Mouse (Mus musculus) cerebellum, adult 18-20 months (tissue): ENCODE results near the gene Nr0b2.

Source experiments
- DNase-seq, 2 experiments: peaks; one replicate each; pipeline ENCODE4 v3.0.0; 2021

The Nr0b2 gene

DNA sequence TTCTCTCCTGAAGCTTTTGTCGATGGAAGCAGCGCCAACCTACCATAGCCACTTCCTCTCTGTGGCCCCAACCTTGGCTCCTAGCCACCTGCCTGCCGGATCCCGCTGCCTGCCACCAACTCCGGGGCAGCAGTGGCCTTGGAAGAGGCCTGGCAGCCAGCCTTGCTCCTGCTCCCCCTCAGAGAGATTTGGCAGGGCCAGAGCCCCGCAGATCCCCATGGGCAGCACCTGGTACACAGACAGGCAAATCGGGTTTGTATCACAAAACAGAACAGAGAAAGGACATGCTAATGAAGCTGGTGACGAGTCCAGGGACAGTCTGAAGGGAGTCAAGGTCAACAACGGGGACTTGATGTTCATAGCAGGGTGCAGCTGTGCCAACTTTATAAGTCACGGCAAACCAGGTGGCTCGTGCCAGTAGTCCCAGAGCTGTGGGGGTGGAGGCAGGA lies 10.0 kb downstream of the Nr0b2 start:
- DNase-seq, result peak; percentile 89 to 90

DNA sequence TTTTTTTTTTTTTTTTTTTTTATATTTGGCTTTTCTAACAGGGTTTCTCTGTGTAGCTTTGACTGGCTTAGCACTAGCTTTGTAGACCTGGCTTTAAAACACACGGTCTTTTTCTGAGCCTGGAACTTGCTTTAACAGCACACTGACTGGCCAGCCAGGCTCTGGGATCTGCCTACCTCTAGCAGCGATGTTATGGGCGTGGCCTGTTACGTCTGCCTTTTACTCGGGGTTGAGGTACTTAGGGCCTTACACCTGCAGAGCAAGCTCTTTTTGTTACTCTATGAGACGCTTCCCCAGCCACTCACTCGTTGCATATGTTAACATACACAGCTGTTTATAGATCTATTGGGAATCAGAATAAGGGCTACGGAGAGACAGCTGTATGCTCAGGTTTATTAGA lies 14.1 kb downstream of the Nr0b2 start:
- DNase-seq, result no peak

DNA sequence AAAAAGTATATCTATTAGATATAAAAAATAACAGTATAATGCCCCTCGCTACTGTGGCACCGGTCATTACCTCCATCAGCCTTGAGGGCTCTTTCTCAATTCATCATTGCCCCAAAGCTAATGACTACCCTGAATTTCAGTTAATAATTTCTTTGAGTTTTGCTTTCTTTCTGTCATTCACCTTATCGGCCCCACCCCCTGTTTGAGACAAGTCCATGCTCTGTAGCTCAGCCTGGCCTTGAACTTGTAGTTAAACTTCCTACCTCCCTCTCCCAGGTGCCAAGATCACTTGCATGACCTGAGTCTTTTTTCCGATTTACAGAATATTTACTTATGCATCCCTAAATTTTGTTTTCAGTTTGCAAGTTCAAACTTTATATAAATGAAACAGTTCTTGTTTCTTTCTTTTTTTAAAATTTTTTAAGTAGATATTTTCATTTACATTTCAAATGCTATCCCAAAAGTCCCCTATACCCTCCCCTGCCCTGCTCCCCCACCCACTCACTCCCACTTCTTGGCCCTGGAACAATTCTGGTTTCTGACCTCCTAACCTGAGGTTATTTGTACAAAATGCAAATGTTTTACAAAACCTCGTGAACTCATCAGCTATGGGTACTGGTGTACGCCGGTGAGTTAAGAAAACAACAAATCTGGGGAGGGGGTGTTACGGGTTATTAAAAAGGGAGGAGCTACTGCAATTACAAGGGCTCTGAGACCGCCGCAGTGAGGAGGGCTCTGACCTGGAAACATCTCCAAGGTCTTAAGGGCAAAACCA lies 16.3 kb downstream of the Nr0b2 start:
- DNase-seq, result no peak

DNA sequence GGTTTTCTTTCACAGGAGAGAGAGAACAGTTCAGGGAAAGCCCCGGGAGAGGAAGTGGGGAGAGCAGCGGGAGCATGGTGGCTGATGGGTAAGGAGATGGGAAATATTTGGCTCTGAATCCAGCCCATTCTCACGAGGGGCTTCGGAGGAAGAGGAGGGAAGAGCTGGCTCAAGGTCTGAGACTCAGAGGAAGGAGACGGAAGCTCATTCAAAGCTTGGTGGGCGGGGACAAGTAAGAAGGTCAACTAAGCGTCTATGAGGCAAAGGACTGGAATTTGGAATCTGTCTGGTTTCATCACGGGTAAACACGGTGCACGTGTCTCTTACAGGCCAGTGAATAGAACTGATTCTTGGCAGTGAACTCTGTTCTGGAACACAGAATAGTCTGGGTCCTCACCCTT lies 16.9 kb downstream of the Nr0b2 start:
- DNase-seq, result no peak

DNA sequence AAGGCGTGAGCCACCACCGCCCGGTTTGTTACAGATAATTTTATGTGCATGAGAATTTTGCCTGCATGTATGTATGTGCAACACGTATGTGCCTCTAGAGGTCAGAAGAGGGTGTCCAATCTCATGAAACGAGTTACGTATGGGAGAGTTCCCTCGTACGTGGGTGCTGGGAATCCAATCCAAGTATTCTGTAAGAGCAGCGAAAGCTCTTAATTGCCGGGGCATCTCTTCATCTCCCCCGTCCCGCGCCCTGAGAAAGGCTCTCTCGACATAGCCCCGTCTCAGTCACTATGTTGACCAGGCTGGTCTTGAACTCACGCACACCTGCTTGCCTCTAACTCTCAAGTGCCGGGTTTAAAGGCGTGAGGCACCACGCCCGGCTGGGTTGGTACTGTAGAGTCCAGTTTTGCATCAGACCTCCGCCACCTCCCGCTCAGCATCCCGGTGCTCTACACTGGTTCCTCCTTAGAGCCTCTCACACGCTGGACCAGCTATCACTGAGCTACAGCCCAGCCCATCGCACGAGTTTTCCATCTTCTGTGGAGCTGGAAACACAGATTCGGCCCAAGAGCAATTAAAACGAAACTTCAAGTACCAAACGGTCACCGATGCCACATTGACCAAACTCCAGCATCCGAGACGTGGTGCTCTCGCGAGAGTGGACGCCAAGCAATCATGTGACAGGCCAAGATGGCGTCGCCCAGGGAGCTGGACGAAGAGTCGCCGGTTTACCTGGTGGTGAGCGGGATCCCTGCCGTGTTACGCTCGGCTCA lies 21.1 kb downstream of the Nr0b2 start, which contains the start of gene Gpatch3:
Gene Gpatch3 (plus strand): TSS at position 676 of the 773 bp plus-strand sequence.
- peak; percentile 92 to 93 for DNase-seq

DNA sequence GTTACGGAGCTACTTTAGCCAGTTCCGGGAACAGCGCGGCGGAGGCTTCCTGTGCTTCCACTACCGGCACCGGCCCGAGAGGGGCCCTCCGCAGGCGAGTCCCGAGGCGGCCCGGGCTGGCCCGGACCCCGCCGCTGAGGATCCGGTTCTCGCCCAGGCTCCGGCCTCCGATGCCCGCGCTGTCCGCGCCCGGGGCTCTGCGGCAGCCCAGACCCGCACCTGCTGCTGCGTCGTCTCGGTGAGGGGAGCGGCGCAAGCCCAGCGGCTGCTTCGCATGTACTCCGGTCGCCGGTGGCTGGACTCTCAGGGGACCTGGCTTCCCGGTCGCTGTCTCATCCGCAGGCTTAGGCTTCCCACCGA lies 21.6 kb downstream of the Nr0b2 start:
- no peak for DNase-seq

DNA sequence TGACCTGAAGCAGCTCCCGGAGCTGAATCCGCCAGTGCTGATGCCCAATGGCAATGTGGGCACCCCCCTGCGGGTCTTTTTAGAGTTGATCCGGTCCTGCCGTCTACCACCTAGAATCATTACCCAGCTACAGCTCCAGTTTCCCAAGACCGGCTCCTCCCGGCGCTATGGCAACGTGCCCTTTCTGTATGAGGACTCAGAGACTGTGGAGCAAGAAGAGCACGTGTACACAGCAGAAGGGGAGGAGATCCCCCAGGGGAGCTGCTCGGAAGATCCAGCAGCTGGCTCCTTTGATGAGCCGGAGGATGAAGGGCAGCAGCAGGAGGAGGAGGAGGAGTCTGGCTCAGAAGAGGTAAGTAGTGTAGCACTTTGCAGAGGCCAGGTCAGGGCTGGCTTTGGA lies 24.8 kb downstream of the Nr0b2 start:
- no peak for DNase-seq

DNA sequence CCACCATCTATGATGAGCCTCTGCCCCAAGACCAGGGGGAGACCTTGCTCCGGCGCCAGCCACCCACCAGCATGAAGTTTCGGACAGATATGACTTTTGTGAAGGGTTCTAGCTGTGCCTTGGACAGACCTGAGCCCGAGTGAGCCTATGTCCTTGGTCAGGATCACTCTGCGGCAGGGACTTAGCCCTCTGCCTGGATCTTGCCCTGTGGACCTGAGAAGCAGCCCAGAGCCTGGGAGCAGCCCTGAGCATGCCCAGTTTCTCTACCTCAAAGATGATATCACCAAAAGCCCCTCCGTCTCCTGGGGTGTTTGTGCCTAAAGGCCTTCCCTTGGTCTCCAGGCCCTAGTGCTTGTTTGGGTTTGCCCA lies 30.5 kb downstream of the Nr0b2 start:
- DNase-seq, result no peak

DNA sequence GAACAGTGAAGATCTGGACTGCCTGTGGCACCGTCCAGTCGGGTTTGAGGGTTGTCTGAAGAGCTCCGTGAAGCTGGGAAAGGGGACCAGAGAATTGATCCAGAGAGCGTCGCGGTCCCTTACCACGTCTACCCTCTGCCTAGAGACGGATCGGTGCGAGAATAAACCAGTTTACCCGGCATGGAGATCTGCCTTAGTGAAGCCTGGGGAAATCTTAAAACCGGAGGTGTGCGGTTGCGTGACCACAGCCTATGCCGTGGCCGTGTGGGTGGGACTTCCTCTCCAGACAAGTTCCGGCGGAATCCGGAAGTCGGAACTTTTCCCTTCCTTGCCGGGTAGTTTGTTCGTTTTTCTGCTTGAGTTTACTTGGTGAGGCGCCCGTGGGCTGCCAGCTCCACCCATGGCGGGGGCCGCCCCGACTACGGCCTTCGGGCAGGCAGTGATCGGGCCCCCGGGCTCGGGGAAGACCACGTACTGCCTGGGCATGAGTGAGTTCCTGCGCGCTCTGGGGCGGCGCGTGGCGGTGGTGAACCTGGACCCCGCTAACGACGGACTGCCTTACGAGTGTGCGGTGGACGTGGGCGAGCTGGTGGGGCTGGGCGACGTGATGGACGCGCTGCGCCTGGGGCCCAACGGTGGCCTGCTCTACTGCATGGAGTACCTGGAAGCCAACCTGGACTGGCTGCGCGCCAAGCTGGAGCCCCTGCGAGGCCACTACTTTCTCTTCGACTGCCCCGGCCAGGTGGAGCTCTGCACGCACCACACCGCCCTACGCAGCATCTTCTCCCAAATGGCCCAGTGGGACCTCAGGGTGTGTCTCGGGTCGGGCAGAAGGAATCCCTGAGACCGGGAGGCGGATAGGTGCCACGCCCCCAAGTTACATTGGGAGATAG lies 31.1 kb downstream of the Nr0b2 start, which contains the start of gene Gpn2:
Gene Gpn2 (plus strand): TSS at position 304 of the 893 bp plus-strand sequence.
- DNase-seq, result peak; percentile 79 to 87

DNA sequence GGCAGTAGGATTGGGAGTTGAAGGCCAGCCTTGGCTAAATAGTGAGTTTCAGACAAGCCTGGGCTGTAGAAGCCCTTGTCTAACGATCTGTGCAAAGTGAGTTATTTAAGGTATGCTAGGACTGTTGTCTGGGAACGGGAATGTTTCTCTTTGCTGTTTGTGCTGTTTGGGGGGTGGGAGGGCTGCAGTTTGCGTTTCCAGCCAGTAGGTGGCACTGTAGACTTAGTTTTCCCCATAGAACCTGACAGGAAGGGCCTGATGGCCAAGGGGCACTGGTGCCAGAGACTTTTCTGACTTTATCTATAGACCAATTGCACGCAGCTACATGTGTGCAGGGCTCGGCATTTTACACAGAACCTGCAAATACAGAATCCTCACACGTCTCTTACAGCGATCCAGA lies 39.4 kb downstream of the Nr0b2 start:
- DNase-seq, result peak; percentile 54 to 77

DNA sequence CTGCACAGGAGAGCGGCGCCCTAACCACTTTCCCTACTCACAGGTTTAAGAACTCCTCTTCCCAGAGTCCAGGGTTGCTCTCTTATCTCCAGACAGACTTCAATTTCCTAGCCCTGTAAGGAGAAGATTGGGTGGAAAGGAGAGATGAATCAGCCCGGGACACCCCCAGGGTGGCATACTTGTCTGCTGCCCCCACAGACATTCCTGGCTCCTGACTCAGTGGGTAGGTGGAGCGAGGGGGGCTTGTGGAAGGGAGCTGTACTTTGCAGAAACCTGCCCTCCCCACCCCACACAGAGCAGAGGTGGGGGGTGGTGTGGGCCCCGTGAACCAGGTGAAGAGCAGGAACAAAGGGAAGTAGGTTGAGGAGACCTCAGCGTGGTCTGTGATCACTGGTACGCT lies 42.4 kb downstream of the Nr0b2 start:
- DNase-seq, result no peak

DNA sequence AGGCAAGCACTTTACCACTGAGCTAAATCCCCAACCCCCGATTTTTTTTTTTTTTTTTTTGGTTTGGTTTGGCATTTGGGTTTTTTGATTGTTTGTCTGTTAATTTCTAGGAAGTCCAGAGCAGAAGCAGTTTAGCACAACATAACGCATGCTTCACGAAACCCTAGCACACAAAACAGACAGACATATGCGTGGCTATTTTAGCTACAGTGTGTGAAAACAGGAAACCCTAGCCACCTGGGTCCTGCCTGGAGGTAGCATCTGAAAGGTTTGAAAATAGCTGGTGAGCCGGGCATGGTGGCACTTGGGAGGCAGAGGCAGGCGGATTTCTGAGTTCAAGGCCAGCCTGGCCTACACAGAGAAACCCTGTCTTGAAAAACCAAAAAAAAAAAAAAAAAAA lies 42.9 kb downstream of the Nr0b2 start:
- no peak for DNase-seq

DNA sequence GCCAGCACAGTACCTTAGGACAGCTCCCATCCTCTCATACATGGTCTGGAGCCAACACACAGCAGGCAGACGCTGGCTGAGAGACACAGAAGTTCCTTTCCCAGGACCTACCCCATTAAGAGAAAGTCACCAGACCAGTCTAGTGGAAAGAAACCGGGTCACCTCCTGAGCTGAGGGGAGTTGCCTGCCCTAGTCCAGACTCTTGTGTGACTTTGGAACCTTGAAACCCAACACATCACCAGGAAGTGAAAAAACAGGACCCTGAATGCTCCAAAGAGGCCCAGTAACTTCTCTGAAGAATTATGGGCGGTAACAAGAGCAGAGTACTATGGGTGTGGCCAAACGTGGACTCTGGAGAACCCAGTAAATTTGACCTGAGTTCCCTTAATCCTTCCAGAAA lies 45.4 kb downstream of the Nr0b2 start:
- DNase-seq, result no peak

DNA sequence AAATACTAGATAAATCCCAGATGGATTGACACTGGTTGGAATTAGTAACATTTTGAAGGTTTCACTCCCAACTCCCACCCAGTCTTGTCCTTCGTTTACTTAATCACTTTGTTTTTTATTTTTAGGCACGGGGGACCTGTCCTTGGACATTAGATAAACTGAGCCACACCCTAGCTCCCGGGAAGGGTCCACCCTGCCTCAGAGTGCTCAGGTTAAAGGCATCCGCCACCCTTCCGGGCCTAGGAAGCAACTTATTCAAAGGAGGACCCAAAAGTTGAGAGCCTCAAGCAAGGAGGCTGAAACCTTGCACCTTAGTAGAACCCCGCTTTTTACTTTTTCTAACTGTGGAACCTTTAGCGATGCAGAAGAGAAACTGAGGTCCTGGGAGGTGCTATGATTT lies 45.9 kb downstream of the Nr0b2 start:
- DNase-seq, result no peak

DNA sequence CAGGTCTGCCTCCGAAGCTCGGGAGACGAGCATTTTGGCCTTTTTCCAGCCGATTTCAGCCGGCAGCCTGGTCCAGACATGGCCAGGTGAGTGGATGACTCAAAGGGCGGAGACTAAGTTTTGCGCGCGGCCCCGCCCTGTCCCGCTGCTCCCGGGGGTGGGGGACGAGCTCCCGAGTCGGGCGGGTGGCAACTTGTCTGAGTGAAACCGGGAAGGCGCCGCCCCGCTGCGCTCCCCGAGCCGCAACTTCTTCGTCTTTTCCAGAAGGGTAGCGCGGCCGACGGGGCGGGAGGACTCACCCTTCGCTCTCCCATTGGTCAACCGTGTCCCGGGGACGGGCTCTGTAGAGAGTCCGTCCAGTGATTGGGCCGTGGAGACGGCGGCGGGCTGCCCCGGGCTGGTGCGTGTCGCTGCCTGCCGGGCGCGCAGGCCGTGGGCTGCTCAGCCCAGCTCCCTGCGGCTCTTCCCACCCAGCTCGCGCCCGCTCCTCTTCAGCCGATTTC lies 46.4 kb downstream of the Nr0b2 start:
- peak; percentile 78 to 83 for DNase-seq

DNA sequence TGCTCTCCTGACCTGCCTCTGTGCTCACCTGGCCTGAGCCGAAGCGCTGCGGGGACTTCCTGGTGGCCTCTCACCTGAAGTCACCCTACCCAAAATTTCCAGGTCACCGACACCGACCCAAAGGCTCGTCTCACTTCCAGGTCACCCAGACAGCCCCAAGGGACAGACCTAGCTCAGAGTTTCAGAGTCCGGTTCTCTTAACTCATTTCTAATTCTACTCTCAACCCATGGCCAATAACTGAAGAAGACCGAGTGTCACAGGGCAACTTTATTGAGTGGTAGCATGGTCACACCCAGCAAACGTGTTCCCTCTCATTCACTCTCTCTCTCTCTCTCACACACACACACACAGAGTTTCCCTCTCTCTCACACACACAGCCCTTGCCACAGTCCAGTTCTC lies 47.1 kb downstream of the Nr0b2 start:
- no peak for DNase-seq

DNA sequence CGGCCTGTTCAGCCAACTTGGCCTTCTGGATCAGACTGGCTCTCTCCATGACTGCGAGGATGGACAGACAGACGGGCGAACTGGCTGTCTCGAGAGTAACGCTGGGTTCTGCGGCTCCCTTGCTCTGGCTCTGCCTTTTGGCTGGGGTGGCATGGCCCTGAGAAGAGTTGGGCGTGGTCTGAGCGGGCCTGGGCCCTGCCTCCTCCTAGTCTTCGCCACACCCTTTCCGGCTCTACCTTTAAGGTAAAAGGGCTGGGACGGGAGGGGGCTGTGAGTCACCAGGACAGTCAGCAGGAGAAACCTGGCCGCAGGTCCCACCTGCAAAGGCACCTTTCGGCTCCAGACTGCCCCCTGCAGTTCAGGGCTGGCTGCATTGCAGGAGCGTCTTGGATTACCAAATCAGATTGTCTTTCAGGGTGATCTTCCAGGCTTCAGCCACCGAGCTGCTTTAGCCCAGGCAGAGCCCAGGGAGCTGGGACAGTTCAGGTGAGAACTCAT lies 48.6 kb downstream of the Nr0b2 start, which contains the start of gene Sfn:
Gene Sfn (minus strand): TSS at position 448 of the 498 bp plus-strand sequence.
- DNase-seq, result peak; percentile 59 to 65

DNA sequence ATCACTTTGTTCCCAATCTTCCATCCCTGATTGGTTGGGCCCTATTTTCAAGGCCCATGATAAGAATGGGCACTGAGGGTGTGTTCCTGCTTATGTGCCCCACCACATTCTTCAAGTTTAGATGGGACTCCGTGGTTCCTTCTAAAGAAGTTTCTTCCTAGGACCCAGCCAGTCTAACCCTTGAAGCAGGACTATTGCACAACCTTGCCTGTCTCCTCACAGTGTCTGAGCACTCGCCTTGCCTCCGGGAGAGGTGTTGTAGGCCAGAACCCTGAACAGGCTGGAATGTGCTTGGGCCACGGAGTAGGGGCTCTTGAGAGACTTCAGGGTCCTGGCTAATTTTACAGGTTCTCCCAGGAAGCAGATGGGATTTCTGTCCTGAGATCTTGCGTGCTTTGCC lies 49.9 kb downstream of the Nr0b2 start:
- DNase-seq, result no peak

DNA sequence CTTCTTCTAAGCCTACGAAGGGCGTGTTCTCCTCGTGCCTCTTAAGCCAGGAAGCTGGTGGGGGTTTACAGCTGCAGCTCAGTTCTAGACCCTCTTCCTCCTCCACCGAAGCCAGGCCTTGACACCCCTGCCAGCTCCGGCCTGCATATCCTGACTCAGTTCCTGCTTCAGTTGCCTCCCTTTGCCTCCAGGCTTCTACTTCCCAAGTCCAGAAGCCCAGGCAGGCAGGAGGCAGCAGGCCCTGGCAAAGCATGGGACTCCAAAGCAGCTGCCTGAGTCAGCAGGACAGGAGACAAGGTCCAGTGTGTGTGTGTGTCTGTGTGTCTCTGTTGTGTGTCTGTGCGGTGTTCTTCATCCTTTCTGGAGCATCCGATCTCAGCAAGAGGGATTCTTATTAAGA lies 51.0 kb downstream of the Nr0b2 start:
- DNase-seq, result no peak

DNA sequence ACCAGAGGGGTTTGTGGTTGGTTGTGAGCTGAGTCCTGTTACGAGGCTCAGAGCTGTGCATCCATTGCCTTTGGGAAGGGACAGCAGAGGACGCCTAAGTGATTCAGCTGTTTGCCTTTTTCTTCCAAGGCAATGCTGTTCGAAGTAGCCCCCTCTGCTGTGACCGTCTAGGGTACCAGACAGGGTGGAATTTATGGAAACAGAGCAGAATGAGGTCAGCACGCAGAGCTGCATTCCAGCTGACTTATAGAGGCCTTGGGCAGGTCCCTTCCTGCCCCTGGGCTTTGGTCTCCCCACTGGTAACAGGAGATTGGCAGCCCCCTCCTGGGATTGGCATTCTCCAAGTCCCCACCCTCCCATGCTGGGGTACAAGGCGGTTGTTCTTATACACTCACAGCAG lies 51.7 kb downstream of the Nr0b2 start:
- no peak for DNase-seq

DNA sequence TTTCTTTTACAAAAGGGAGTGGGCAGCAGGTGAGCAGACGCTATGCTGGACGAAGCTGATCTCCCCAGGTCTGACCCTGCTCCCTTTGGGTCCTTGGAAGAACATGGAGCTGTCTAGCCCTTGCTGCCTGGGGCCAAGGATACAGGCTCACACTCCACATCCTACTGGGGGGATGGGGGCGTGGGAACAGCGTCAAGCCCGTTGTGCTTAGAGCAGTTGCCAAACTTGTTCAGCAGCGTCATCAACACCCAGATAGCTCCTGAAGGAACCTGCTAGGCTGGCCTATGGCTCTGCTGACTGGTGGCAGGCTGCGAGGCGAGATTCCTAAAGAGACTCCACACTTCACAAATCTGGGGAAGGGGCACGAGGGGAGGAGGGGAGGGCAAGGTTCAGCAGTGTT lies 52.2 kb downstream of the Nr0b2 start:
- DNase-seq, result no peak
